Mouse (Mus musculus): ENCODE measurements around the gene Tph1. TPM values are rescaled to one million over a fixed set of nuclear protein-coding genes. Genes with fewer than 3 reads are reported as not detected.

Tph1 gene
- total RNA-seq, 2 experiments from 2014 or later = 0.07 TPM; not detected in 1

GRCm38 (mm10) chr7:46601097-46601496 lies 71.2 kb downstream of the Tph1 start:
- DNase-seq = no peak

GRCm38 (mm10) chr7:46597006-46597405 lies 75.3 kb downstream of the Tph1 start:
- no peak for DNase-seq

Other genes with a start within 250 kb of the Tph1 start
- 10 to 100 TPM; 21.9 to 22.1 TPM for gene Sergef, start 32.7 kb downstream of the Tph1 start, total RNA-seq (2021)
- 1 to 10 TPM; 8.6 to 9.0 TPM for gene Saal1, start 38.1 kb upstream of the Tph1 start, total RNA-seq (2021)
- 1 to 10 TPM; 2.1 to 2.9 TPM for gene Saa3, start 43.2 kb upstream of the Tph1 start, total RNA-seq (2021)
- gene Saa4, start 60.1 kb upstream of the Tph1 start, total RNA-seq (2021) = under 1 TPM in 1 of 2 experiments, not detected in 1; 0.56 TPM
- gene Saa1, start 70.4 kb upstream of the Tph1 start, total RNA-seq (2021) = under 1 TPM in 1 of 2 experiments, not detected in 1; 0.96 TPM
- gene Saa2, start 79.3 kb upstream of the Tph1 start, total RNA-seq (2021) = under 1 TPM in 1 of 2 experiments, not detected in 1; 0.79 TPM
- 10 to 100 TPM; 20.8 to 25.9 TPM for gene Hps5, start 123.5 kb upstream of the Tph1 start, total RNA-seq (2021)
- 10 to 100 TPM; 41.2 to 41.4 TPM for gene Gtf2h1, start 123.6 kb upstream of the Tph1 start, total RNA-seq (2021)
- 100 to 1,000 TPM; 439 to 497 TPM for gene Ldha, start 168.9 kb upstream of the Tph1 start, total RNA-seq (2021)
- not detected for gene Ldhc, start 188.7 kb upstream of the Tph1 start, total RNA-seq (2021)
- 10 to 100 TPM; 68.5 to 80.8 TPM for gene Tsg101, start 247.4 kb upstream of the Tph1 start, total RNA-seq (2021)

Measured in adrenal gland, postnatal 36 days (tissue).